Mouse (Mus musculus) neutrophil, adult 5-6 weeks (primary cell): ENCODE results near the gene Gm5800. TPM values are rescaled to one million over a fixed set of nuclear protein-coding genes. Genes with fewer than 3 reads are reported as not detected.
"Not testable (repeated sequence)": the region's sequence is repeated elsewhere in the genome, so short reads cannot be mapped to it uniquely, and the experiment has no call there.

Experiments used
- ATAC-seq: fragments of 151-379, 151-347 bp; 2 replicates; pipeline ENCODE4 v1.8.0; 2017; ENCODE audit warnings: mild to moderate bottlenecking, moderate TSS enrichment; ENCODE audit not compliant: insufficient number of reproducible peaks, poor library complexity, low FRiP score, severe bottlenecking; ENCODE audit errors: extremely low read depth
- total RNA-seq: library from RNA; stranded (forward); fragments of 200-1000 nt; gene quantifications from 2 replicates; pipeline ENCODE4 v1.2.3, GENCODE M21; 2017

Gm5800 gene
- total RNA-seq = not detected in 2 replicates

DNA sequence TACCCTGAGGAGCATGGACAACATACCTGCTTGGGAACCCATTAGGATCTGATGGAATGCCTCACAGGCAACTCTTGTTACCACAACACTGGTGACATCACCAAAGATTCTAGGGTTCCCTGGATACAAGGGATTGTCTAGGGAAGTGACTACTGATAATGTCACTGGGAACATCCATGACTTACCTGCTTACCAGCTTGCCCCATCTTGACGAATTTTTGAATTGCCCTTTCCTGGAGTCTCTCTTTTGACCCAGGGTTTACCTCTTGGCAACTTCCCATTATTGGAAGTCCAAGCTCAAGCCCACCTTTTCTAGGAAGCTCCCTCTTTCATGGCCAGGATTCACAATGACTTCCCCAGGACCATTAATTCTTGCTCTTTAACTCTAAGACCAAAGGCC lies at the start of gene Gm5800:
TSS of gene Gm5800 (minus strand) at position 101 of the 400 bp plus-strand sequence.
- ATAC-seq = no peak

DNA sequence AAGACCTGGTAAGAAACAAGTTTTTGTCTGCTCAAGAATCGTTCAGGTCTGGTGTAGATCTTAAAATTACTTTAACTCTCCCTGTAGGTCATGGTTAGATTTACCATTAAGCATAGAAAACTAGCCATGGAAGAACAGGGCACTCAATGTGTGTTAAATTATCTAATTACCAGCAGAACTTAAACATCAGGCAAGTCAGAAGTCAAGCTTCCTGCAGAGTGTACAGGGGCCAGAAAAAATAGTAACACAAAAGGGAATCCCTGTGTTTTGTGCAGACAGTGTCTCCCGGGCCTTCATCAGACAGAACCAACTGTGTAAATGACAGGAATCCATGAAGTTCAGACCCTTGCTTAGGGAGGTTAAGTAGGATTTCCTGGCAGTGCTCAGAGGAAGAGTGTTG lies 39.0 kb upstream of the Gm5800 start:
- no peak for ATAC-seq

DNA sequence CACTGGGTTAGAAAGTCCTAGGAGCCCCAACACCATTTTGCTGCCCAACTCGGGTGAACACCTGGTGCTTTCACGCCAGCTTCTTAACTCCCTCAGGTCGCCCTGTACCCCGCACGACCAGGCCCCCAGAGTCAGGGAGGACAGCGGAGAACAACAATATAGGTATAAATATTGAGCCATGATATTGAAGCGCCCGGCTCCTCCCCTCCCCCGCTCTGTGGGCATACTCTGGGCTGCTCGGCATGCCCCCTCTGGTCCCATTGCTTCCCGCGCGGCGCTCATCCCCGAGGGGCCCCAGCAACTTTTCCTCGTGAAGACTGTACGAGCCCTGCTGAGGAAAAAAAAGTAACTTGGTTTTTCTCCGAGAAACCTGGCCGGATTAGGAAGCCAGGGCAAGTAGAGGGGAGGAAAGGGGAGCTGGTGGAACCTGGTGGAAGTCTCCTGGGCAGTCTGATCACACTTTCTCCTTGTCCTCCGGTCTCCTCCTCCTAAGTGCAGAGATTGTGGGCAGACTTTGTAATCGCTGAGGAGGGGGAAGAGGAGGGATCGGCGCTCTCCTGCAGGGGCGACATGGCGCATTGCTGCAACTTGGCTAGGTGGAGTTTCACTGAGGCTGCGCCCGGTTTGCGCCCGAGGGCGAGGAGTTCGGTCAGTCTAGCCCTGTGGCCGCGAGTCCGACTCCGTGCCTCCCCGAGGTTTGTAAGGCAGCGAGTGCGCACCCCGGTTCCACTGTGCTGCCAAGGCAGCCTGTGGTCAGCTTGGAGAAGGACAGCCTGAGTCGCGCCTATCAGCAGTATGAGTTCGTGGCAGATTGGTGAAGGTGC lies 23.6 kb upstream of the Gm5800 start:
- ATAC-seq = no peak

DNA sequence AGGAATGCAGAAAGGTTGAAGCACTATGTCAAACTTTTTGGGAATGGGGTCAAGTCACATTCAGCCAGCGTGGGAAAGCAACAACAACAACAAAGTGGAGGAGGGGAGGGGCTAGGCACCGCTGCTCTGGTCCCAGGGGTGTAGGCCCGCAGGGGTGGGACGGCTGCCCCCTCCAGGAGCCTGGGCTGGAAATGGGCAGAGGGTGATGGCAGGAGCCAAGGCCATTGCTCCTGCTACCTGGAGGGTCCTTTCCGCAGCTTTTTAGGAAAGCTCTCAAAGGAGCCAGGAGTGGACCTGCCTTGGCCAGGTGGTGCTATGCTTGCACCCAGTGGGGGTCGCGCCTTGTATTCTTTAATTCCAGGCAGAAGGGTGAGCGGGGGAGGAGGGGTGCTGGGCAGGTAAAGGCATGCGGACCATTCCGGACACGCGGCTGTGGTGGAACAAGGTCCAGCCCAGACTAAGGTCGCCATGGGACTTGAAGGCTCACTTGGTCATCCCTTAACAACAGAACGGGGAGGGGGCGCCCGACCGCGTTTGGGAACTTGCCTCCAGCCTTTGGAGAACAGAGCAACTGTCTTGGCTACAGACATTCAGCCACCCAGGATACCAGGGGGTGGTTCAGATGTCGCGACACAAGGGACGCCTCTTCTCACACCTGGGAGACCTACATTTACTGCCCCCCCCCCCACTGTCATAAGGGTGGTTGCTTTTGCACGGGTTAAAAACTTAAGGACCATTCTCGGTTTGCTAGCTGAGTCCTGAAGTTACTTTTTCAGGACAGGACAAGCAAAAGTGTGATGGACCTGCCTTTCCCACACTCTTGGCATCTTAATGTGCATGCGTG lies 22.4 kb upstream of the Gm5800 start:
- no peak for ATAC-seq

DNA sequence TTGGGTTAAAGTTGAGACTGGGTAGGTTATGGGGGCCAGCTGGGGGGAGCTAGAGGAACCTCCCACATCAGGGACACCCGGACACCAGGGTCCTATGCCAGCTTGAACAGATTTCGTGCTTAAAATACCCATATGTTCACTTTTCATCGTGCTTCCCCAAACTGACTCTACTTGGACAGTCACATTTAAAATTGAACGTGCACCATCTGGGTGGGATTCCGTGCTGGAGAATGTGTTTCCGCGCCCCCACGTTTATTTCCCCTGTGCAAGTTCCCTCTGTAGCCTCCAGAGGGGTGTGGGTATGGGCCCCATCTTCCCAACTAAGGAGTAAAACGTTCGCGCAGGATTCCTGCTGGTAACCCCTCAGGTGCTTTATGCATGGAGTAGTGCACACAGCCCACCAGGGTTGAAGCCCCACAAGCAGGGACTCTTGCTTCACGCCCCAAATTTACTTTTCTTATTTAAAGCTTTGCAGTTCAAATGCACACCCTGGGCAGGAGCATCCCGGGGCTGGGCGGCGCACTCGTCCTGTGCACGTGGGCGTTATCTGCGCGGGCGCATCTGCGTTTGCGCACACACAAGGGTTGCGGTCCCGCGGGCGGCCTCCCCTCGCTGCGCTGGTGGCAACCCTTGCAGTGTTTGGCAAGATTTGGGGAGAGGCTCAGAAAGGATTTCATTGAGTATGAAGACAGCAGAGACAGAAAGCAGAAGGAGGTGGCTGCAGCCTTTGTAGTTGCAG lies 21.6 kb upstream of the Gm5800 start:
- no peak for ATAC-seq

DNA sequence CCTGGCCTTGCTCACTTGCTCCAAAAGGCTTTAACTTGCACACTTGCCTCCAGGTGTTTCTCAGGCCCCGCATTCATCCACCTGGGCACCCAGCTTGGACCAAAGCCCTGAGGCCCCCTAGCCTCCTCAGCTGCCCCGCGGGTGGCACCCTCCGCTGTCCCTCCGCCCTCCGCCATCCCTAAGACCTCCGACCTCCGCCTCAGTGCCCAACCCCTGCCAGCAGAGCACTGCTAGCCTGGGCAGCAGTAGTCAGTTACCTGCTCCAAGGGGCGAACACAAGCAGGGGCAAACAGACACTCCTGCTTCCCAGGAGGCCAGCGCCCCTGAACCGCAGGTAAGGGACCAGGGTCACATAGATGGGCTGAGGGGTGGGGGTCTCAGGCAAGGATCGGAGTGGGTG lies 21.0 kb upstream of the Gm5800 start:
- ATAC-seq = no peak

DNA sequence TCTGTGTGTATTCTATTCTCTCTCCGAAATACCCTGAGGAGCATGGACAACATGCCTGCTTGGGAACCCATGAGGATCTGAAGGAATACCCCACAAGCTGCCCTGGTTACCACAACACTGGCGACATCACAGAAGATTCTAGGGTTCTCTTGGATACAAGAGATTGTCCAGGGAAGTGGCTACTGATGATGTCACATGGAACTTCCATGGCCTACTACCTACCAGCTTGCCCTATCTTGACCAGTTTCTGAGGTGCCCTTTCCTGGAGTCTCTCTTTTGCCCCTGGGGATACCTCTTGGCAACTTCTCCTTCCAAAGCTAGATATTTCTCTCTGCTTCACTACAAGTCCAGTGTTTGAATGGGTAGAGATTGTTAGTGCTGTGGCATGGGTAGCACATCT lies 21.6 kb downstream of the Gm5800 start, which contains the start of gene Gm17079:
TSS of gene Gm17079 (minus strand) at position 101 of the 400 bp plus-strand sequence.
- not testable (repeated sequence) for ATAC-seq

DNA sequence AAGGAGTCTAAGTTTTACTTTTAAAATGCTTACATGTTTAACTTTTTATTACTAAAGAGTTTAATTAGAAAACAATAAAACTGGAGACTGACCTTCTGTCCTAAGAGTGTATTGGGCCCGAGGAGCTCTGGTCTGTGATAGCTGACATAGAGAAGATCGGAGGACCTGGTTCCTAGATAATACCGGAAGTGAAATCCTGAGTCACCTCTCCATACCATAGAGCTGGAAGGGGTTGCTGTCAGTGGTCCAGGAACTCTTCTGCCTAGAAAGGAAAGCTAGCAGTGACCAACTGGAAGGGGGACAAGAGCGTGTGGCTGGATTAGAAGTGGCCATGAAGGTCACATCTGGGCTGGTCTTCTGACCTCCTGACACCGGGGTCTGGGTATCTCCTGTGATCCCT lies 39.7 kb downstream of the Gm5800 start:
- no peak for ATAC-seq

Other genes with a start within 250 kb of the Gm5800 start
- not detected in 2 replicates for gene Gm5622, start 164.4 kb downstream of the Gm5800 start, total RNA-seq
- gene Gm17175, start 143.1 kb downstream of the Gm5800 start, total RNA-seq = not detected in 2 replicates
- not detected in 2 replicates for gene Gm17174, start 125.0 kb downstream of the Gm5800 start, total RNA-seq
- gene Gm17078, start 105.9 kb downstream of the Gm5800 start, total RNA-seq = not detected in 2 replicates
- gene Gm4181, start 81.5 kb downstream of the Gm5800 start, total RNA-seq = not detected in 2 replicates
- not detected in 2 replicates for gene Gm17079, start 21.7 kb downstream of the Gm5800 start, total RNA-seq
- not detected in 2 replicates for gene Ang4, start 56.4 kb upstream of the Gm5800 start, total RNA-seq
- not detected in 2 replicates for gene AY358078, start 82.9 kb upstream of the Gm5800 start, total RNA-seq
- gene Ear6, start 136.5 kb upstream of the Gm5800 start, total RNA-seq = not detected in 2 replicates
- gene Mettl17, start 167.7 kb upstream of the Gm5800 start, total RNA-seq = 23.1 and 25.8 TPM in 2 replicates
- 0.37 and 0.58 TPM in 2 replicates for gene Slc39a2, start 175.7 kb upstream of the Gm5800 start, total RNA-seq
- 0.74 and 4.7 TPM in 2 replicates for gene Ndrg2, start 197.0 kb upstream of the Gm5800 start, total RNA-seq
- gene Tppp2, start 201.2 kb upstream of the Gm5800 start, total RNA-seq = not detected in 2 replicates
- gene Rnase13, start 205.6 kb upstream of the Gm5800 start, total RNA-seq = not detected in 2 replicates